Mouse (Mus musculus) layer of hippocampus, postnatal 10 days (tissue): ENCODE results near the gene Cct3. TPM values are rescaled to one million over a fixed set of nuclear protein-coding genes. Genes with fewer than 3 reads are reported as not detected.
A peak's percentile ranks its signal among the peaks of the same experiment; 100 is the strongest.
"Not testable (repeated sequence)": the region's sequence is repeated elsewhere in the genome, so short reads cannot be mapped to it uniquely, and the experiment has no call there.

Source experiments
- DNase-seq, 2 experiments: peaks; one replicate each; pipeline ENCODE4 v3.0.0; 2021; ENCODE audit warnings: low spot score in 2 of 2
- long read RNA-seq: library from polyadenylated mRNA; stranded (forward); transcript quantifications from one replicate; pipeline ENCODE4 v2.0.0, GENCODE M21; 2023
- total RNA-seq, 2 experiments: library from RNA; stranded (reverse); gene quantifications; 2 replicates each; pipeline ENCODE4 v1.2.3; 2021

Gene Cct3
- total RNA-seq = 100 to 1,000 TPM; 198 to 208 TPM
- long read RNA-seq, transcript Cct3-201 (14 exons, 1,977 nt) = major isoform, 165 of 183 reads
- long read RNA-seq, partial matches to known transcripts = 11 of 183 reads
- long read RNA-seq, other reads (novel, unspliced or antisense) = 4 of 183 reads

GRCm38 (mm10) chr3:88296561-88297318 lies at the start of gene Cct3, which contains the start of gene Tsacc:
Gene Cct3 (plus strand): TSS chr3:88297116.
Gene Tsacc (minus strand): TSS chr3:88296999.
- peak; percentile 88 to 94 for DNase-seq

GRCm38 (mm10) chr3:88247666-88248065 lies 49.2 kb upstream of the Cct3 start:
- DNase-seq = no peak

- no peak for DNase-seq
Observed at GRCm38 (mm10) chr3:88248406-88248805, 48.5 kb upstream of the Cct3 start.

GRCm38 (mm10) chr3:88252739-88253138 lies 44.2 kb upstream of the Cct3 start:
- DNase-seq = no peak

GRCm38 (mm10) chr3:88254268-88254926 lies 42.5 kb upstream of the Cct3 start, which contains the start of gene Rhbg:
Gene Rhbg (minus strand): TSS chr3:88254709.
- peak in 1 of 2 experiments; percentile 34 for DNase-seq

- DNase-seq = no peak
Observed at GRCm38 (mm10) chr3:88255950-88256349, 41.0 kb upstream of the Cct3 start.

- no peak for DNase-seq
Observed at GRCm38 (mm10) chr3:88256382-88256781, 40.5 kb upstream of the Cct3 start.

- no peak for DNase-seq
Observed at GRCm38 (mm10) chr3:88262346-88262745, 34.6 kb upstream of the Cct3 start.

- DNase-seq = not testable (repeated sequence)
Observed at GRCm38 (mm10) chr3:88268014-88268413, 28.9 kb upstream of the Cct3 start.

GRCm38 (mm10) chr3:88268991-88269390 lies 27.9 kb upstream of the Cct3 start:
- no peak for DNase-seq

- not testable (repeated sequence) for DNase-seq
Observed at GRCm38 (mm10) chr3:88271298-88271697, 25.6 kb upstream of the Cct3 start.

GRCm38 (mm10) chr3:88271859-88272258 lies 25.1 kb upstream of the Cct3 start:
- DNase-seq = no peak

- DNase-seq = no peak
Observed at GRCm38 (mm10) chr3:88274002-88274401, 22.9 kb upstream of the Cct3 start.

GRCm38 (mm10) chr3:88276121-88276520 lies 20.8 kb upstream of the Cct3 start:
- no peak for DNase-seq

- DNase-seq = peak; percentile 36 to 43
Observed at GRCm38 (mm10) chr3:88276529-88277143, 20.3 kb upstream of the Cct3 start.

GRCm38 (mm10) chr3:88280035-88280434 lies 16.9 kb upstream of the Cct3 start:
- DNase-seq = no peak

- not testable (repeated sequence) for DNase-seq
Observed at GRCm38 (mm10) chr3:88281141-88281916, 15.6 kb upstream of the Cct3 start.

GRCm38 (mm10) chr3:88284815-88285564 lies 11.9 kb upstream of the Cct3 start:
- DNase-seq = not testable (repeated sequence)

GRCm38 (mm10) chr3:88285565-88285895 lies 11.4 kb upstream of the Cct3 start:
- DNase-seq = not testable (repeated sequence)

GRCm38 (mm10) chr3:88287110-88287509 lies 9.8 kb upstream of the Cct3 start, which contains the start of gene Gm38392:
Gene Gm38392 (minus strand): TSS chr3:88287210.
- no peak for DNase-seq
